Mouse (Mus musculus) intestine, embryonic 14.5 days (tissue): ENCODE results near the gene Mlh3. TPM values are rescaled to one million over a fixed set of nuclear protein-coding genes. Genes with fewer than 3 reads are reported as not detected.
A peak's percentile ranks its signal among the peaks of the same experiment; 100 is the strongest.

Experiments used
- ATAC-seq: fragments of 200-750 bp; cut with Nextera tagmentation; replicated peaks from 2 replicates; pipeline ENCODE4 v1.8.0; 2017; ENCODE audit warnings: low read depth, moderate number of reproducible peaks, moderate TSS enrichment, moderate library complexity; ENCODE audit not compliant: low FRiP score, low TSS enrichment
- DNase-seq: peaks from one replicate; pipeline ENCODE4 v3.0.0-alpha.2; 2018; ENCODE audit warnings: low spot score
- H3K27ac ChIP-seq: fragments of 300-500 bp; sonication (generic); 2 replicates; pipeline ENCODE4 v1.5.1; 2014; ENCODE audit warnings: low read depth, mild to moderate bottlenecking, control low read depth
- H3K27me3 ChIP-seq: fragments of 300-500 bp; sonication (generic); replicated peaks from 2 replicates; pipeline ENCODE4 v1.6.1; 2014; ENCODE audit warnings: low read length, control low read depth; ENCODE audit not compliant: control insufficient read depth, insufficient read depth
- H3K36me3 ChIP-seq: fragments of 300-500 bp; sonication (generic); 2 replicates; pipeline ENCODE4 v1.6.1; 2014; ENCODE audit warnings: low read length, control low read depth; ENCODE audit not compliant: control insufficient read depth, insufficient read depth
- H3K4me1 ChIP-seq: fragments of 300-500 bp; sonication (generic); replicated peaks from 2 replicates; pipeline ENCODE4 v1.6.1; 2014; ENCODE audit warnings: low read length, control low read depth, mixed read lengths; ENCODE audit not compliant: control insufficient read depth, insufficient read depth
- H3K4me2 ChIP-seq: fragments of 300-500 bp; sonication (generic); 2 replicates; pipeline ENCODE4 v1.6.1; 2014; ENCODE audit warnings: low read length
- H3K4me3 ChIP-seq: fragments of 300-500 bp; sonication (generic); 2 replicates; pipeline ENCODE4 v1.5.1; 2014; ENCODE audit warnings: low read depth, low read length, control low read depth, mixed read lengths
- H3K9ac ChIP-seq: fragments of 300-500 bp; sonication (generic); 2 replicates; pipeline ENCODE4 v1.6.1; 2014; ENCODE audit warnings: mild to moderate bottlenecking, low read length
- H3K9me3 ChIP-seq: fragments of 300-500 bp; sonication (generic); 2 replicates; pipeline ENCODE4 v1.6.1; 2016; ENCODE audit warnings: low read length, control low read depth; ENCODE audit not compliant: control insufficient read depth
- WGBS: fragments of 180-500 bp; shearing (Covaris S2); extraction: QIAGEN DNeasy Blood & Tissue Kit; methylation state at CpG from one replicate; pipeline ENCODE4 v1.1.7; 2014; 5-methylcytosine and 5-hydroxymethylcytosine counted together
- polyA plus RNA-seq: library from polyadenylated mRNA; unstranded; fragments of >200 nt; fragmentation: Nextera tagmentation; extraction: Ambion mirVana; gene quantifications from 2 replicates; pipeline ENCODE4 v1.2.1, GENCODE M21; 2014

The Mlh3 gene
- polyA plus RNA-seq, 1 experiment from 2014 or later = 8.6 TPM

DNA sequence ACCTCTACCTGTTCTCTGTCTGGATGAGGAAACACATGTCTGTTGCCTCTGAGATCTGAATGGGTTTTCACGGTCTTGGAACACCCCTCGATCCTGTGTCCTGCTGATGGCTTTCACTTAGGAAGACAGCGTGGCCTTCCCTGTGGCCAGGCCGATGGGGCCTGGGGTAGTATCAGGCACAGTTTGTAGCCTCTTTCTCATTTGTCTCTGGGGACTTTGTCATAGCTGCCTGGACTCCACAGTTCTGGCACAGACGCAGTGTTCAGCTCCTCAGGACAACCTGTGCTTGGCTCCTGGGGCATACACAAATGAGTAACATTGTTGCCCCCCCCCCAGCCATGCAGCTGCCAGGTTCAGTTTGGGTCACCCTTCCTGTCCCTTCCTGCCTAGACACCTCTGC lies 75.3 kb downstream of the Mlh3 start:
- no peak for DNase-seq
- peaks cover 44% of the 10 kb centered on the region for H3K4me1 ChIP-seq
- H3K27me3 ChIP-seq = no peaks in the 10 kb centered on the region
- 62% methylated on average over 5 of the region's 5 CpGs for WGBS
- H3K4me2 ChIP-seq = no peak overlapping the region
- H3K9me3 ChIP-seq = no peaks in the 10 kb centered on the region
- ATAC-seq = no peak
- peak overlapping the region; percentile 83; the same call in 1 of the 2 replicates for H3K27ac ChIP-seq
- H3K4me3 ChIP-seq = no peak overlapping the region
- H3K9ac ChIP-seq = no peak overlapping the region
- no peaks in the 10 kb centered on the region for H3K36me3 ChIP-seq

GRCm38 (mm10) chr12:85194623-85195018 lies 75.8 kb downstream of the Mlh3 start:
- H3K9me3 ChIP-seq = no peaks in the 10 kb centered on the region
- peaks cover 44% of the 10 kb centered on the region for H3K4me1 ChIP-seq
- DNase-seq (peak; percentile 87), ATAC-seq (no peak)
- peak overlapping the region; percentile 83 for H3K27ac ChIP-seq
- no peak overlapping the region for H3K4me3 ChIP-seq
- no peak overlapping the region for H3K9ac ChIP-seq
- 26% methylated on average over 4 of the region's 4 CpGs for WGBS
- H3K4me2 ChIP-seq = no peak overlapping the region
- no peaks in the 10 kb centered on the region for H3K27me3 ChIP-seq
- no peaks in the 10 kb centered on the region for H3K36me3 ChIP-seq

GRCm38 (mm10) chr12:85193923-85194622 lies 76.3 kb downstream of the Mlh3 start:
- no peak for ATAC-seq
- H3K9ac ChIP-seq = no peak overlapping the region
- 84% methylated on average over 11 of the region's 11 CpGs for WGBS
- no peak overlapping the region for H3K4me3 ChIP-seq
- peaks cover 44% of the 10 kb centered on the region for H3K4me1 ChIP-seq
- no peak overlapping the region for H3K4me2 ChIP-seq
- no peaks in the 10 kb centered on the region for H3K9me3 ChIP-seq
- peak overlapping the region; percentile 83 for H3K27ac ChIP-seq
- DNase-seq = no peak
- H3K27me3 ChIP-seq = no peaks in the 10 kb centered on the region
- no peaks in the 10 kb centered on the region for H3K36me3 ChIP-seq

GRCm38 (mm10) chr12:85193146-85193545 lies 77.3 kb downstream of the Mlh3 start:
- no peak overlapping the region for H3K9ac ChIP-seq
- H3K27ac ChIP-seq = no peak overlapping the region
- peaks cover 44% of the 10 kb centered on the region for H3K4me1 ChIP-seq
- H3K36me3 ChIP-seq = no peaks in the 10 kb centered on the region
- no peak overlapping the region for H3K4me3 ChIP-seq
- WGBS = 86% methylated on average over 10 of the region's 10 CpGs
- H3K27me3 ChIP-seq = no peaks in the 10 kb centered on the region
- ATAC-seq (no peak), DNase-seq (no peak)
- H3K4me2 ChIP-seq = no peak overlapping the region
- no peaks in the 10 kb centered on the region for H3K9me3 ChIP-seq

DNA sequence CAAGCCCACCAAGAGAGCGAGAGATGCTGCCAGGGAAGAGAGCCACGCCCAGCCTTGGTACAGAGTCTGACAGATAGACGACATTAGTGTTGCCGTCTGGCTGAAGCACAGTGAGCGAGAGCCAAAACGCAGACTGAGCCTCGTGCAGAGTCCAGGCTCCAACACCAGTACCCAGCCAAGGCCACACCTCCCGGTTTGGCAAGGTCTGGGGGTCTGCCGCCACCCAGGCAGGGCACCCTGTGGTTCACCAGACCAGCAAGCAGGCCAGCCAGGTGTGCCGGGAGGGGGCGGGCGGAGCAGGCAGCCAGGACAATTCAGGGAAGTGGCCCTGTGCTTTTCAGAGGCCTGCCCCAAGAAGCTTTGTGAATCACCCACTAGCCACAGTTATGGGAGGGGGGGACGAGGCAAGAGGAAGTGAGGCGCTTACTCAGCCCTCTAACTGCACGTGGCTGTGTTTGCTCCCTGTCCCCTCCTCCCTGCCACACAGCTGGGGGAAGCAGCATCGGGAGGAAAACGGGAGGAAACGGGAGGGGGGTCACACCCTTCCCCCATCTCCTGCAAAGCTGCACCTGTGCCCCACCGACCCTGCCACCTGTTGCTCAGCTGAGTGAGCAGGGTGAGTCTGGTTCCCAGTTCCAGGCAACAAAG lies 77.8 kb downstream of the Mlh3 start:
- H3K4me2 ChIP-seq = 0 out of 2 replicates have a peak overlapping the region, but pooled peaks have one; percentile 23

GRCm38 (mm10) chr12:85190290-85190689 lies 80.1 kb downstream of the Mlh3 start:
- Histone ChIP-seq H3K9me3 (no peaks in the 10 kb centered on the region), H3K36me3 (no peaks in the 10 kb centered on the region), H3K4me1 (peaks cover 34% of the 10 kb centered on the region), H3K9ac (no peak overlapping the region), H3K4me2 (no peak overlapping the region), H3K4me3 (no peak overlapping the region), H3K27me3 (no peaks in the 10 kb centered on the region), H3K27ac (no peak overlapping the region)
- DNase-seq (no peak), ATAC-seq (no peak)
- WGBS = 69% methylated on average over 7 of the region's 7 CpGs

More for the DNA sequence above, 77.8 kb downstream of the Mlh3 start:
- Histone ChIP-seq H3K36me3 (no peaks in the 10 kb centered on the region), H3K4me1 (peaks cover 39% of the 10 kb centered on the region), H3K4me3 (no peak overlapping the region), H3K9ac (no peak overlapping the region), H3K9me3 (no peaks in the 10 kb centered on the region), H3K27me3 (no peaks in the 10 kb centered on the region), H3K27ac (no peak overlapping the region)
- DNase-seq (no peak), ATAC-seq (no peak; the same call in 1 of the 2 replicates)
- 28% methylated on average over 19 of the region's 19 CpGs for WGBS

DNA sequence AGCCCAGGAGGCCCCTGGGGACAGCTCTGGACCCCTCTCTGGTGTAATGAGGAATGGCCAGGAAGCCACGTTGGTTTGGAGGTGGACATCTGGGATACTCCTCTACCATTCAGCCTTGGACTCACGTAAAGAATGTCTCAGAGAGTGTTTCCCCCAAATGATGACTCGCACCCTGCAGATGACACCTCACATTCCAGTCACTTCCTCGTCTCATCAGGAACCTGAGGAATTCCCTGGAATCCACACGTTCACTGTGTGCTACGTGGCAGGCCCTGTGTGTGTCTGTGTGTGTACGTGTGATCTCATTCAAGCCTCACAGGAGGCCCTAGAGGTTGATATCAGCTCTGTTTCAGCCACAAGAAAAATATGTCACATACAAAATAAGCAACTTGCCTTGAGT lies 84.0 kb downstream of the Mlh3 start:
- DNase-seq = no peak
- WGBS = 58% methylated on average over 7 of the region's 7 CpGs
- no peak for ATAC-seq
- H3K9ac ChIP-seq = no peak overlapping the region
- H3K4me3 ChIP-seq = no peak overlapping the region
- no peak overlapping the region for H3K4me2 ChIP-seq
- peak overlapping the region; percentile 38; the same call in 1 of the 2 replicates for H3K27ac ChIP-seq
- H3K9me3 ChIP-seq = no peaks in the 10 kb centered on the region
- no peaks in the 10 kb centered on the region for H3K36me3 ChIP-seq
- H3K27me3 ChIP-seq = no peaks in the 10 kb centered on the region
- peaks cover 24% of the 10 kb centered on the region for H3K4me1 ChIP-seq

DNA sequence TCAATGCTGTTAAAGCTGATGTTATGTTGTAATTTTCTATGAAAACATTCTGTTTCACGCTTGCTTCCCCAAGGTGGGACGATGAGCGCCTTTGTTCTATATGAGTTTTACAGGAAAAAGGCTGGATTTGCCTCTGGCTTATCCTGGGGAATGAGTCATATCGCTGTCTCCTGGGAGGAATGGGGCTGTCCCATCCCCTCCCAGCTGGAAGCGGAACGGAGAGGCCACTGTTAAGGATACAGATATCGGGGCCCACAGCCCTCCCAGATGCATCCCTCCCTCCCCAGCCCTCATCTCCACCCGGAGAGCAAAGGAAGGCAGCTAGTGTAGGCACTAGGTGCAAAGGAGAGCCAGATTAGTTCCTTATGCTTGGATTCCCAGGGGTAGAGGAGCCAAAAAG lies 84.6 kb downstream of the Mlh3 start:
- Histone ChIP-seq H3K9me3 (no peaks in the 10 kb centered on the region), H3K27ac (peak overlapping the region; percentile 38; the same call in 1 of the 2 replicates), H3K4me3 (no peak overlapping the region), H3K9ac (no peak overlapping the region), H3K4me1 (peaks cover 26% of the 10 kb centered on the region), H3K27me3 (no peaks in the 10 kb centered on the region), H3K4me2 (no peak overlapping the region), H3K36me3 (no peaks in the 10 kb centered on the region)
- WGBS = 38% methylated on average over 8 of the region's 8 CpGs
- DNase-seq (no peak), ATAC-seq (no peak)
